Mouse (Mus musculus): ENCODE results near the gene Olfr612. TPM values are rescaled to one million over a fixed set of nuclear protein-coding genes. Genes with fewer than 3 reads are reported as not detected.
"Not testable (repeated sequence)": the region's sequence is repeated elsewhere in the genome, so short reads cannot be mapped to it uniquely, and the experiment has no call there.

Gene Olfr612
- not detected in 2 replicates for polyA plus RNA-seq (2015; fragmentation: Nextera tagmentation; extraction: Ambion mirVana)

- H3K27ac ChIP-seq (replicated peaks); H3K27me3 ChIP-seq; H3K36me3 ChIP-seq (replicated peaks); H3K4me1 ChIP-seq (replicated peaks); H3K4me2 ChIP-seq; ATAC-seq (ENCODE audit: insufficient read depth); H3K4me3 ChIP-seq (replicated peaks); H3K9me3 ChIP-seq (replicated peaks); H3K9ac ChIP-seq: not testable (repeated sequence)
- 51% methylated on average over 2 of the region's 2 CpGs for WGBS (ENCODE audit: insufficient replicate concordance)
Observed at GRCm38 (mm10) chr7:103542617-103543016, at the start of gene Olfr612. Gene Olfr612, minus strand, starts transcription at chr7:103542717.

GRCm38 (mm10) chr7:103589803-103590202 is 47.3 kb upstream of the Olfr612 start, which contains the start of gene Olfr618:
Gene Olfr618, plus strand, starts transcription at chr7:103590103.
- H3K27ac ChIP-seq (replicated peaks) = no peak within 1 kb of the TSS
- H3K36me3 ChIP-seq (replicated peaks) = no peaks in the 10 kb centered on the region
- no peak for ATAC-seq (ENCODE audit: insufficient read depth)
- no peaks in the 10 kb centered on the region for H3K4me1 ChIP-seq (replicated peaks)
- no peaks in the 10 kb centered on the region for H3K27me3 ChIP-seq
- 43% methylated on average over 2 of the region's 2 CpGs for WGBS (ENCODE audit: insufficient replicate concordance)
- H3K9ac ChIP-seq = no peak within 1 kb of the TSS
- no peaks in the 10 kb centered on the region for H3K9me3 ChIP-seq (replicated peaks)
- no peak within 1 kb of the TSS for H3K4me3 ChIP-seq (replicated peaks)
- no peak within 1 kb of the TSS for H3K4me2 ChIP-seq

GRCm38 (mm10) chr7:103572761-103573160 is 30.2 kb upstream of the Olfr612 start, which contains the start of gene Olfr617:
Gene Olfr617, plus strand, starts transcription at chr7:103573061.
- no peaks in the 10 kb centered on the region for H3K27me3 ChIP-seq
- H3K36me3 ChIP-seq (replicated peaks) = no peaks in the 10 kb centered on the region
- ATAC-seq (ENCODE audit: insufficient read depth) = no peak
- no peaks in the 10 kb centered on the region for H3K4me1 ChIP-seq (replicated peaks)
- 59% methylated on average over 1 of the region's 1 CpGs for WGBS (ENCODE audit: insufficient replicate concordance)
- no peaks in the 10 kb centered on the region for H3K9me3 ChIP-seq (replicated peaks)
- H3K4me3 ChIP-seq (replicated peaks) = no peak within 1 kb of the TSS
- H3K4me2 ChIP-seq = no peak within 1 kb of the TSS
- no peak within 1 kb of the TSS for H3K9ac ChIP-seq
- H3K27ac ChIP-seq (replicated peaks) = no peak within 1 kb of the TSS

GRCm38 (mm10) chr7:103569043-103569442 is 26.5 kb upstream of the Olfr612 start, which contains the start of gene Olfr616:
Gene Olfr616, minus strand, starts transcription at chr7:103569143.
- no peaks in the 10 kb centered on the region for H3K36me3 ChIP-seq (replicated peaks)
- no peak within 1 kb of the TSS for H3K4me3 ChIP-seq (replicated peaks)
- 53% methylated on average over 3 of the region's 3 CpGs for WGBS (ENCODE audit: insufficient replicate concordance)
- H3K9me3 ChIP-seq (replicated peaks) = no peaks in the 10 kb centered on the region
- no peak within 1 kb of the TSS for H3K4me2 ChIP-seq
- H3K4me1 ChIP-seq (replicated peaks) = no peaks in the 10 kb centered on the region
- no peak within 1 kb of the TSS for H3K27ac ChIP-seq (replicated peaks)
- H3K9ac ChIP-seq = no peak within 1 kb of the TSS
- ATAC-seq (ENCODE audit: insufficient read depth) = no peak
- H3K27me3 ChIP-seq = no peaks in the 10 kb centered on the region

GRCm38 (mm10) chr7:103555779-103556178 is 13.3 kb upstream of the Olfr612 start, which contains the start of gene Olfr615:
Gene Olfr615, plus strand, starts transcription at chr7:103556079.
- ATAC-seq (ENCODE audit: insufficient read depth) = no peak
- H3K4me3 ChIP-seq (replicated peaks) = no peak within 1 kb of the TSS

GRCm38 (mm10) chr7:103547774-103548173 is 5.3 kb upstream of the Olfr612 start, which contains the start of gene Olfr613:
Gene Olfr613, plus strand, starts transcription at chr7:103548074.
- H3K9ac ChIP-seq = no peak within 1 kb of the TSS
- H3K27ac ChIP-seq (replicated peaks) = no peak within 1 kb of the TSS
- no peaks in the 10 kb centered on the region for H3K4me1 ChIP-seq (replicated peaks)
- no peak for ATAC-seq (ENCODE audit: insufficient read depth)
- H3K9me3 ChIP-seq (replicated peaks) = no peaks in the 10 kb centered on the region
- 40% methylated on average over 2 of the region's 2 CpGs for WGBS (ENCODE audit: insufficient replicate concordance)
- H3K4me2 ChIP-seq = no peak within 1 kb of the TSS
- no peaks in the 10 kb centered on the region for H3K36me3 ChIP-seq (replicated peaks)
- H3K27me3 ChIP-seq = no peaks in the 10 kb centered on the region
- no peak within 1 kb of the TSS for H3K4me3 ChIP-seq (replicated peaks)

More at GRCm38 (mm10) chr7:103555779-103556178, 13.3 kb upstream of the Olfr612 start, which contains the start of gene Olfr615:
- H3K4me1 ChIP-seq (replicated peaks) = no peaks in the 10 kb centered on the region
- no peaks in the 10 kb centered on the region for H3K9me3 ChIP-seq (replicated peaks)
- H3K27ac ChIP-seq (replicated peaks) = no peak within 1 kb of the TSS
- H3K36me3 ChIP-seq (replicated peaks) = no peaks in the 10 kb centered on the region
- WGBS (ENCODE audit: insufficient replicate concordance) = 62% methylated on average over 2 of the region's 2 CpGs
- H3K4me2 ChIP-seq = no peak within 1 kb of the TSS
- H3K27me3 ChIP-seq = no peaks in the 10 kb centered on the region
- no peak within 1 kb of the TSS for H3K9ac ChIP-seq

- not testable (repeated sequence) for H3K36me3 ChIP-seq (replicated peaks); H3K4me2 ChIP-seq; ATAC-seq (ENCODE audit: insufficient read depth); H3K27me3 ChIP-seq; H3K9ac ChIP-seq; H3K27ac ChIP-seq (replicated peaks); H3K4me3 ChIP-seq (replicated peaks); H3K4me1 ChIP-seq (replicated peaks); H3K9me3 ChIP-seq (replicated peaks)
- WGBS (ENCODE audit: insufficient replicate concordance) = 38% methylated on average over 1 of the region's 1 CpGs
Observed at GRCm38 (mm10) chr7:103520746-103521145, 21.8 kb downstream of the Olfr612 start, which contains the start of gene Olfr611. Gene Olfr611, minus strand, starts transcription at chr7:103520846.

GRCm38 (mm10) chr7:103512022-103512421 is 30.5 kb downstream of the Olfr612 start, which contains the start of gene Olfr610:
Gene Olfr610, minus strand, starts transcription at chr7:103512122.
- 58% methylated on average over 2 of the region's 2 CpGs for WGBS (ENCODE audit: insufficient replicate concordance)
- no peaks in the 10 kb centered on the region for H3K36me3 ChIP-seq (replicated peaks)
- H3K9me3 ChIP-seq (replicated peaks) = no peaks in the 10 kb centered on the region
- no peak within 1 kb of the TSS for H3K4me3 ChIP-seq (replicated peaks)
- H3K4me1 ChIP-seq (replicated peaks) = no peaks in the 10 kb centered on the region
- no peak within 1 kb of the TSS for H3K4me2 ChIP-seq
- no peaks in the 10 kb centered on the region for H3K27me3 ChIP-seq
- no peak for ATAC-seq (ENCODE audit: insufficient read depth)
- H3K9ac ChIP-seq = no peak within 1 kb of the TSS
- H3K27ac ChIP-seq (replicated peaks) = no peak within 1 kb of the TSS

- Histone ChIP-seq H3K4me1 (replicated peaks) (no peaks in the 10 kb centered on the region), H3K36me3 (replicated peaks) (no peaks in the 10 kb centered on the region), H3K27me3 (no peaks in the 10 kb centered on the region), H3K9me3 (replicated peaks) (no peaks in the 10 kb centered on the region), H3K27ac (replicated peaks) (no peak within 1 kb of the TSS), H3K4me2 (no peak within 1 kb of the TSS), H3K9ac (no peak within 1 kb of the TSS), H3K4me3 (replicated peaks) (no peak within 1 kb of the TSS)
- no peak for ATAC-seq (ENCODE audit: insufficient read depth)
- 27% methylated on average over 1 of the region's 1 CpGs for WGBS (ENCODE audit: insufficient replicate concordance)
Observed at GRCm38 (mm10) chr7:103497962-103498361, 44.6 kb downstream of the Olfr612 start, which contains the start of gene Olfr609. Gene Olfr609, minus strand, starts transcription at chr7:103498062.

Small RNA genes lying within 50 kb of the gene (microRNA-seq; reads per million reads assigned to microRNA genes)
- gene Gm26506 = not detected

Other genes starting within 250 kb of the Olfr612 start
- gene Olfr596, start 237.1 kb downstream of the Olfr612 start, polyA plus RNA-seq (2015; fragmentation: Nextera tagmentation; extraction: Ambion mirVana) = not detected in 2 replicates
- gene Olfr597, start 226.4 kb downstream of the Olfr612 start, polyA plus RNA-seq (2015; fragmentation: Nextera tagmentation; extraction: Ambion mirVana) = not detected in 2 replicates
- gene Olfr598, start 219.1 kb downstream of the Olfr612 start, polyA plus RNA-seq (2015; fragmentation: Nextera tagmentation; extraction: Ambion mirVana) = not detected in 2 replicates
- gene Olfr599, start 206.8 kb downstream of the Olfr612 start, polyA plus RNA-seq (2015; fragmentation: Nextera tagmentation; extraction: Ambion mirVana) = not detected in 2 replicates
- not detected in 2 replicates for gene Olfr600, start 193.0 kb downstream of the Olfr612 start, polyA plus RNA-seq (2015; fragmentation: Nextera tagmentation; extraction: Ambion mirVana)
- not detected in 2 replicates for gene Olfr601, start 180.1 kb downstream of the Olfr612 start, polyA plus RNA-seq (2015; fragmentation: Nextera tagmentation; extraction: Ambion mirVana)
- gene Olfr603, start 156.5 kb downstream of the Olfr612 start, polyA plus RNA-seq (2015; fragmentation: Nextera tagmentation; extraction: Ambion mirVana) = not detected in 2 replicates
- not detected in 2 replicates for gene Usp17lc, start 127.6 kb downstream of the Olfr612 start, polyA plus RNA-seq (2015; fragmentation: Nextera tagmentation; extraction: Ambion mirVana)
- not detected in 2 replicates for gene Olfr605, start 97.3 kb downstream of the Olfr612 start, polyA plus RNA-seq (2015; fragmentation: Nextera tagmentation; extraction: Ambion mirVana)
- not detected in 2 replicates for gene Olfr606, start 93.7 kb downstream of the Olfr612 start, polyA plus RNA-seq (2015; fragmentation: Nextera tagmentation; extraction: Ambion mirVana)
- not detected in 2 replicates for gene Olfr607, start 78.6 kb downstream of the Olfr612 start, polyA plus RNA-seq (2015; fragmentation: Nextera tagmentation; extraction: Ambion mirVana)
- gene Olfr608, start 72.8 kb downstream of the Olfr612 start, polyA plus RNA-seq (2015; fragmentation: Nextera tagmentation; extraction: Ambion mirVana) = not detected in 2 replicates
- not detected in 2 replicates for gene Olfr609, start 44.7 kb downstream of the Olfr612 start, polyA plus RNA-seq (2015; fragmentation: Nextera tagmentation; extraction: Ambion mirVana)
- gene Olfr610, start 30.6 kb downstream of the Olfr612 start, polyA plus RNA-seq (2015; fragmentation: Nextera tagmentation; extraction: Ambion mirVana) = not detected in 2 replicates
- gene Olfr611, start 21.9 kb downstream of the Olfr612 start, polyA plus RNA-seq (2015; fragmentation: Nextera tagmentation; extraction: Ambion mirVana) = not detected in 2 replicates
- not detected in 2 replicates for gene Olfr613, start 5.4 kb upstream of the Olfr612 start, polyA plus RNA-seq (2015; fragmentation: Nextera tagmentation; extraction: Ambion mirVana)
- gene Olfr615, start 13.4 kb upstream of the Olfr612 start, polyA plus RNA-seq (2015; fragmentation: Nextera tagmentation; extraction: Ambion mirVana) = not detected in 2 replicates
- not detected in 2 replicates for gene Olfr616, start 26.4 kb upstream of the Olfr612 start, polyA plus RNA-seq (2015; fragmentation: Nextera tagmentation; extraction: Ambion mirVana)
- gene Olfr617, start 30.3 kb upstream of the Olfr612 start, polyA plus RNA-seq (2015; fragmentation: Nextera tagmentation; extraction: Ambion mirVana) = not detected in 2 replicates
- not detected in 2 replicates for gene Olfr618, start 47.4 kb upstream of the Olfr612 start, polyA plus RNA-seq (2015; fragmentation: Nextera tagmentation; extraction: Ambion mirVana)
- not detected in 2 replicates for gene Olfr619, start 57.9 kb upstream of the Olfr612 start, polyA plus RNA-seq (2015; fragmentation: Nextera tagmentation; extraction: Ambion mirVana)
- gene Olfr620, start 69.8 kb upstream of the Olfr612 start, polyA plus RNA-seq (2015; fragmentation: Nextera tagmentation; extraction: Ambion mirVana) = not detected in 2 replicates
- gene Olfr622, start 100.0 kb upstream of the Olfr612 start, polyA plus RNA-seq (2015; fragmentation: Nextera tagmentation; extraction: Ambion mirVana) = not detected in 2 replicates
- not detected in 2 replicates for gene Olfr623, start 121.0 kb upstream of the Olfr612 start, polyA plus RNA-seq (2015; fragmentation: Nextera tagmentation; extraction: Ambion mirVana)
- 0.02 TPM in 2 replicates for gene Olfr624, start 128.5 kb upstream of the Olfr612 start, polyA plus RNA-seq (2015; fragmentation: Nextera tagmentation; extraction: Ambion mirVana)
- gene Olfr625-ps1, start 140.0 kb upstream of the Olfr612 start, polyA plus RNA-seq (2015; fragmentation: Nextera tagmentation; extraction: Ambion mirVana) = not detected in 2 replicates
- not detected in 2 replicates for gene Olfr243, start 172.0 kb upstream of the Olfr612 start, polyA plus RNA-seq (2015; fragmentation: Nextera tagmentation; extraction: Ambion mirVana)
- not detected in 2 replicates for gene Olfr628, start 187.7 kb upstream of the Olfr612 start, polyA plus RNA-seq (2015; fragmentation: Nextera tagmentation; extraction: Ambion mirVana)
- gene Olfr629, start 202.2 kb upstream of the Olfr612 start, polyA plus RNA-seq (2015; fragmentation: Nextera tagmentation; extraction: Ambion mirVana) = 0.08 TPM in 1 of 2 replicates, not detected in the other
- not detected in 2 replicates for gene Olfr630, start 214.6 kb upstream of the Olfr612 start, polyA plus RNA-seq (2015; fragmentation: Nextera tagmentation; extraction: Ambion mirVana)
- gene Olfr69, start 228.9 kb upstream of the Olfr612 start, polyA plus RNA-seq (2015; fragmentation: Nextera tagmentation; extraction: Ambion mirVana) = not detected in 2 replicates
- not detected in 2 replicates for gene Olfr68, start 237.0 kb upstream of the Olfr612 start, polyA plus RNA-seq (2015; fragmentation: Nextera tagmentation; extraction: Ambion mirVana)
- gene Olfr67, start 249.1 kb upstream of the Olfr612 start, polyA plus RNA-seq (2015; fragmentation: Nextera tagmentation; extraction: Ambion mirVana) = not detected in 2 replicates

All from liver, embryonic 15.5 days (tissue).